Mouse (Mus musculus) ES-Bruce4 (cell line): Measurements from ENCODE around the gene Ift81. TPM values are rescaled to one million over a fixed set of nuclear protein-coding genes. Genes with fewer than 3 reads are reported as not detected.

ENCODE experiments used
- H3K27ac ChIP-seq: 2 replicates; pipeline ENCODE4 v1.5.1; 2012; ENCODE audit warnings: low read length, inconsistent platforms; ENCODE audit not compliant: insufficient read depth
- H3K27me3 ChIP-seq: 2 replicates; pipeline ENCODE4 v1.6.1; 2012; ENCODE audit warnings: mild to moderate bottlenecking, low read length, inconsistent platforms; ENCODE audit not compliant: control insufficient read depth, poor library complexity, insufficient read depth, severe bottlenecking
- H3K36me3 ChIP-seq: 2 replicates; pipeline ENCODE4 v1.6.1; 2012; ENCODE audit warnings: inconsistent platforms, mild to moderate bottlenecking, low read length, moderate library complexity; ENCODE audit not compliant: control insufficient read depth, poor library complexity, insufficient read depth, severe bottlenecking
- H3K4me1 ChIP-seq: one replicate; pipeline ENCODE4 v1.8.1; 2011; ENCODE audit warnings: low read length; ENCODE audit not compliant: control insufficient read depth, insufficient read depth
- H3K4me3 ChIP-seq: 2 replicates; pipeline ENCODE4 v1.5.1; 2011; ENCODE audit warnings: low read depth, mild to moderate bottlenecking, low read length
- H3K9ac ChIP-seq: 2 replicates; pipeline ENCODE4 v1.6.1; 2012; ENCODE audit warnings: low read depth, mild to moderate bottlenecking, inconsistent platforms; ENCODE audit not compliant: poor library complexity, severe bottlenecking
- H3K9me3 ChIP-seq: replicated peaks from 2 replicates; pipeline ENCODE4 v1.6.1; 2012; ENCODE audit warnings: mild to moderate bottlenecking, low read length, inconsistent platforms; ENCODE audit not compliant: control insufficient read depth, poor library complexity, insufficient read depth, severe bottlenecking
- CTCF ChIP-seq: IDR thresholded peaks from one replicate; pipeline ENCODE4 v1.8.1; 2011; ENCODE audit warnings: low read depth, low read length
- EP300 ChIP-seq: IDR thresholded peaks from 2 replicates; pipeline ENCODE4 v1.6.1; 2011; ENCODE audit warnings: low read depth, low read length; ENCODE audit not compliant: insufficient read depth
- POLR2A ChIP-seq: IDR thresholded peaks from one replicate; pipeline ENCODE4 v1.8.1; 2011; ENCODE audit warnings: low read length; ENCODE audit not compliant: insufficient read depth
- polyA plus RNA-seq: library from polyadenylated mRNA; stranded (reverse); fragments of >200 nt; gene quantifications from 2 replicates; pipeline ENCODE4 v1.2.4, GENCODE M21; 2011; ENCODE audit warnings: low read depth; ENCODE audit not compliant: missing spikeins, insufficient read depth, insufficient read length

The Ift81 gene
- polyA plus RNA-seq, 1 experiment = 36.9 TPM

GRCm38 (mm10) chr5:122502077-122502941 is 112.0 kb downstream of the Ift81 start, which contains the start of gene Atp2a2:
Gene Atp2a2 (minus strand): TSS chr5:122502225.
- Histone ChIP-seq H3K36me3 (peaks cover 23% of the 10 kb centered on the region), H3K9me3 (0 out of 2 replicates have a peak, but pooled peaks cover 2% of the 10 kb centered on the region), H3K27ac (peak within 1 kb of the TSS; percentile 62), H3K9ac (peak within 1 kb of the TSS; percentile 87), H3K4me1 (peaks cover 3% of the 10 kb centered on the region), H3K4me3 (peak within 1 kb of the TSS; percentile 93), H3K27me3 (no peaks in the 10 kb centered on the region)
- TF ChIP-seq EP300 = no peak
- TF ChIP-seq POLR2A = peak; percentile 57
- no peak for TF ChIP-seq CTCF

GRCm38 (mm10) chr5:122501101-122502076 is 112.9 kb downstream of the Ift81 start:
- Histone ChIP-seq H3K4me3 (peak overlapping the region; percentile 93), H3K9ac (peak overlapping the region; percentile 87), H3K27me3 (no peaks in the 10 kb centered on the region), H3K4me1 (peaks cover 3% of the 10 kb centered on the region), H3K36me3 (peaks cover 31% of the 10 kb centered on the region), H3K27ac (peak overlapping the region; percentile 45), H3K9me3 (no peaks in the 10 kb centered on the region)
- no peak for TF ChIP-seq EP300
- no peak for TF ChIP-seq CTCF
- TF ChIP-seq POLR2A = no peak

- H3K9ac ChIP-seq = peak overlapping the region; percentile 87
- peaks cover 40% of the 10 kb centered on the region for H3K36me3 ChIP-seq
- TF ChIP-seq EP300 = no peak
- no peak for TF ChIP-seq POLR2A
- TF ChIP-seq CTCF = no peak
- no peaks in the 10 kb centered on the region for H3K9me3 ChIP-seq
- peak overlapping the region; percentile 93 for H3K4me3 ChIP-seq
- H3K27ac ChIP-seq = no peak overlapping the region
- peaks cover 3% of the 10 kb centered on the region for H3K4me1 ChIP-seq
- no peaks in the 10 kb centered on the region for H3K27me3 ChIP-seq
These were observed 113.8 kb downstream of the Ift81 start for GRCm38 (mm10) chr5:122500563-122500962.

Other genes with a start within 250 kb of the Ift81 start
- 69.3 and 71.9 TPM in 2 replicates for gene Gpn3, start 242.6 kb downstream of the Ift81 start, polyA plus RNA-seq
- 57.0 and 58.5 TPM in 2 replicates for gene Fam216a, start 242.2 kb downstream of the Ift81 start, polyA plus RNA-seq
- 289 and 303 TPM in 2 replicates for gene Arpc3, start 222.6 kb downstream of the Ift81 start, polyA plus RNA-seq
- 41.7 and 41.9 TPM in 2 replicates for gene Anapc7, start 192.8 kb downstream of the Ift81 start, polyA plus RNA-seq
- 165 and 177 TPM in 2 replicates for gene Atp2a2, start 112.3 kb downstream of the Ift81 start, polyA plus RNA-seq
- 2.7 and 3.5 TPM in 2 replicates for gene P2rx7, start 29.4 kb upstream of the Ift81 start, polyA plus RNA-seq
- gene P2rx4, start 93.0 kb upstream of the Ift81 start, polyA plus RNA-seq = 21.0 and 25.8 TPM in 2 replicates
- 24.4 and 26.2 TPM in 2 replicates for gene Camkk2, start 164.9 kb upstream of the Ift81 start, polyA plus RNA-seq
- 344 and 397 TPM in 2 replicates for gene Anapc5, start 206.8 kb upstream of the Ift81 start, polyA plus RNA-seq
- gene Rnf34, start 235.5 kb upstream of the Ift81 start, polyA plus RNA-seq = 28.5 and 34.5 TPM in 2 replicates